Mouse (Mus musculus) erythroid progenitor cell, adult 5-6 weeks (primary cell): ENCODE results near the gene Bcl11a. TPM values are rescaled to one million over a fixed set of nuclear protein-coding genes. Genes with fewer than 3 reads are reported as not detected.

Source experiments
- ATAC-seq: replicated peaks from 2 replicates; pipeline ENCODE4 v1.8.0; 2016; ENCODE audit warnings: moderate number of reproducible peaks, mild to moderate bottlenecking, moderate TSS enrichment, inconsistent platforms; ENCODE audit not compliant: poor library complexity, low FRiP score, severe bottlenecking
- total RNA-seq, 2 experiments: library from RNA; stranded (forward) in 1 of 2; stranded (reverse) in 1 of 2; fragments of 150-400 nt in 1 of 2; fragments of 186-747, 209-891 nt in 1 of 2; gene quantifications; 2 replicates each; pipeline versions ENCODE4 v1.2.3 to v1.2.4; 2015 to 2017; ENCODE audit warnings: low replicate concordance in 2 of 2

The Bcl11a gene
- total RNA-seq (2015; ENCODE audit: low replicate concordance) (20.5 and 23.5 TPM in 2 replicates), total RNA-seq (2017; ENCODE audit: low replicate concordance) (7.4 and 12.9 TPM in 2 replicates)

DNA sequence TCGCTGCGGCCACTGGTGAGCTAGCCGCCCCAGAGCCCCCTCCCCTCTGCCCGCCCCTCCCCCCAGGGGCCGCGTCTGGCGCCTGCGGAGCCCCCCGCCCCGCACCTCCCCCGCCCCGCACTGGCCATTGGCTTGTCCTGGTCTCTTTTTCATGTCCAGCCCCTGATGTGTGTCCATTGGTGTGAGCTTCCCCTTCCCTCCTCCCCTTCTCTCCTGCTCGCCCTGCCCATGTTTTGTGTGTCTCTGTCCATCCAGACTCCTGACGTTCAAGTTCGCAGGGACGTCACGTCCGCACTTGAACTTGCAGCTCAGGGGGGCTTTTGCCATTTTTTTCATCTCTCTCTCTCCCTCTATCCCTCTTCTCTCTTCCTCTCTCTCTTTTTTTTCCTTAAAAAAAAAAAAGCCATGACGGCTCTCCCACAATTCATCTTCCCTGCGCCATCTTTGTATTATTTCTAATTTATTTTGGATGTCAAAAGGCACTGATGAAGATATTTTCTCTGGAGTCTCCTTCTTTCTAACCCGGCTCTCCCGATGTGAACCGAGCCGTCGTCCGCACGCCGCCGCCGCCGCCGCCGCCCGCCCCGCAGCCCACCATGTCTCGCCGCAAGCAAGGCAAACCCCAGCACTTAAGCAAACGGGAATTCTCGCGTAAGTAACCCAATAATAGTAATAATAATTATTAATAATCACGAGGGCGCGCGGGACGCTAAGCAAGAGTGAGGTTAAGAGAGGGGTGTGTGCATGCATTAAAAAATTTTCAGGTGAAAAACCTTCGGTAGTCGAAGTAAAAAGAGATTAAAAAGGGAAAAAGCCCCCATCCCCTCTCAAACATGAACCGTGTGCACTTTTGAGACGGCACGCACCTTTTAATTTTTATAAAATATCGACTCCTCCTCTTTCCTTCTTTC, at the start of gene Bcl11a:
Gene Bcl11a, plus strand, starts transcription at position 262 of the 911 bp plus-strand sequence.
- no peak for ATAC-seq

DNA sequence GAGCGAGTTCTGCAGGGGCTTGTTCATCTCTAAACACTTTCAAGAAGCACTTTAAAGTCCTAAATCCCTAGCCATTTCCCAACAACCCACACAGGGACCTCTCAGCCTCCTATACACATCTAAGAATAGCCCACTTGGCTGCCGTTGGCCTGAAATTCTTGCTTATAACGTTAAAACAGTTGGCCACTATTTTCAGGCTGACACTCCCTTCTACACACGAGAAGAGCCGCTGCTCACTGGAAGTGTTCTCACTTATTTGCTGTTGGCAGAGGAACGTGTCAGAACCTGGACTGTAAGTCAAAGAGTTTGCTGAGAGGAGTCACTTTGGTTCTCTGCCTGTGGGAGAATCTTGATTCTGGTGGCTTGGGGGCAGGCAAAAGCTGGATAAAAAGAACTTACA, 33.8 kb upstream of the Bcl11a start:
- ATAC-seq, result no peak

DNA sequence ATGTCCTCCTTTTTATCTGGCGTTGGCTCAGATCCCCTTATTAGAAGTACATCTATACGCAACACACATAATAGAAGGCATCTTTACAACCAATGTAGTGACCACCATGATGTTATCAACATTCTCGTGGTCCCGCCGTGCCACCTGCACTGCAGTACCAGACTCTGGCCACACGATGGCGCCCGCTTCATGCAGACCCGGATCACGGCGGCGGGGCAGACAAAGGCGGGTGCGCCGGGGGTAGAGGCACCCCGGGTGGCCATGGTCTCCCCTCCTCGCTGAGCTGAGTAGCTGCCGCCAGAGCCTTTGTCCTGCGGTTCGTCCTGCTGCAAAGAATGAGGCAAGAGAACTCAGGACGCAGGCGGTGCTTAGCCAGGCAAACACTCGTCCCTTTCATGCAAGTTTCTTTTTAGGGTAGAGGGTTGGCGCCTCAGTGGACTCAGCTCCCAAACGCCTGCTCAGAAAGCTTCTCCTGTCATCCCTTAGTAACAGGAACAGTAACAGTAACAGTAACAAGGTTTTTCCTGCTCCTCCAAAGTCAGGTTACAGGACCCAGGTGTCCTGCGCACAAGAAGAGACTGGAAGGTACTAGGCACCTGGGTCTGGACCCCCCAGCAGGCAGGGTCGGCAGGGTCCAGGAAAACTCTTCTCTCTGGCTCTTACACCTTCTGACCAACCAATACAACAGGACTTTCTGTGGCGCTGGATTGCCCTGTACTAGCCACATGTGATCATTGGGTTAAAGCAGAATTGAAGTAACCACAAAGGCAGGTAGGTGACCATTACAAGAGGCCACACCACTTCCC, 28.4 kb upstream of the Bcl11a start:
- ATAC-seq, result peak; percentile 69

DNA sequence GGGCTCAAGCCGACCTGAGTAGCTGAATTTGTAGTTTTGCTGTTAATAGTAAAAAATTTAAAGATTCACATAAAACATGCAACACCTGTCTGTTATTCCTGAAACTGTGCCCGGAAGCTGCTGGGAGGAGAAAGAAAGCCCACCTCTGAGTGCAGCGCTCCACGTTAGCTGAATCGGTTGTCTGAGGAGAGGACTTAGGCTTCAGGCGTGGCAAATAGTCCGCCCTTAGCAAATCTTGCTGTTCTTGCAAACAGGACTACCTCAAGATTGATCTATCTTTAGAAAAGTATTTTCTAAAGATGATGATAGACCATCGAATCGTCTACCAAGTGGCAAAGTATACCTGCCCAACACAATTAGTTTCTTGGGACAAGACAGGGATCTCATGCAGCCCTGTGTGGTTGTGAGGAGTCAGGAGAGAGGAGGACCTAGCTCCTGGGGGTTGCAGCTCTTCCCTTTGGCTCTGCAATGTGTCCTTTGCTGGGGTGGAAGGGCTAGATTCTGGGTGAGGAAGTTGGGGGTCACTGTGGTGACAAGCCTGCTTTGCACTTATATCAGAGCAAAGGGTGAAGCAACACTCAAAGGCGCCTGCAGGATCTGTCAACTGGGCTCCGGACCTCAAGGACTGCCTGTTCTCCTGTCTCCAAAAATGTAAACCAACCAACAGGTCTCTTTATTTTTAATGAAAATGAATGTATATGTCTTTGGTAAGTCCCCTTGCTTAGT, 27.7 kb upstream of the Bcl11a start:
- no peak for ATAC-seq

DNA sequence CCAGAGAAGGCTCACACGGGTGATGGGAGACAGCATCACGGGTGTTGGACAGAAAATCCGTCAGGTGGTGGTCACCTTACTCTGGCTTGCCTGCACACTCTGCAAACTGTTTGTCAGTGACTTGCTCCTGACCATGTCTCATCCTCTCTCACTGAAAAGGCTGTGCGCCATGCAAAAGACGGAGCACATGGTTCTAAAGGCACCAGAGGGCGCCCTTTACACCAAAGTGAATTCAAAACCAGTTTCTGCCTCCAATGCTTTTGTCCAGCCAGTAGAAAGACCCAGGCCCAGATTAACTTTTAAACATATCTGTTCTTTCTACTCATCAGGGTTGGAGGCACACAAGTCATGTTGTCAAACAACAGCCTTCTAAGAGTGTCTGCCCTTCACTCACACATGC, 25.0 kb upstream of the Bcl11a start:
- ATAC-seq, result no peak

DNA sequence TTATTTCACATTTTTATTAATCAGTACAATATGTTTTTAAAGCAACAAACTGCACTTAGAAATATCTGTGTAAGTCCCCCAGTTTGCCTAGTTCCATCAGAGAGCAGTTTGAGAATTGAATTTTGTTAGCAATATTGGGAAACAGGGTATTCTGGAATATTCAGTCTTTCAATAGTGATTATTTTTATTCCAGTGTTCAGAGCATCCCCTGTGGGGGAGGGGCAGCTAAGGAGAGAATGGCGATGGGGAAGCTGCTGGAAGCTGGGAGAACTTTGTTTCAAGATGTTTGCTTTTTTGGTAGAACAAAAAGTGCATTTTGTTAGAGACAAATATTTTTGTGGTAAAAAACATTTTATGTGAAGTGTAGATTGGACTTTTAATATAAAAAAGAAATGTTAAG, 18.7 kb upstream of the Bcl11a start:
- no peak for ATAC-seq

GRCm38 (mm10) chr11:24060428-24060827, 17.4 kb upstream of the Bcl11a start:
- ATAC-seq, result no peak

DNA sequence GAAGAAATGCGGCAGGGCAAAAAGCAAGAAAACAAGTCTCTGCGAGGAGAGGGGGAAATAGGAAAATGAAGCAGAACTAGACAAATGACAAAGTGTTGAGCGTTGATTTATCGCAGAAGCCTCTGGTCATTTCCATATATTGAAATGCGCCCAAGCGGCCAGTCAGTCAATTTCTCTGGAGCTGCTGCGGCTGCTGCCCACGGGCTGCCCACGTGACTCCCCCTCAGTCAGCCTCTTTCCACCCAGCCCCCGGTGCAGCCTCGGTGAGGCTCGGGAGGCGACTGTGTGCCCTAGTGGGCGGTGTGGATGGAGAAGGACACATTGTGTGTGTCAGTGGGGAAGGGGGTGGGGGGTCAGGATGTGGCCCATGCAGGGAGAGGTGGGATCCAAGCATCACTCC, 16.0 kb upstream of the Bcl11a start:
- ATAC-seq, result no peak

- no peak for ATAC-seq
Observed at GRCm38 (mm10) chr11:24062495-24063096, 15.3 kb upstream of the Bcl11a start.

DNA sequence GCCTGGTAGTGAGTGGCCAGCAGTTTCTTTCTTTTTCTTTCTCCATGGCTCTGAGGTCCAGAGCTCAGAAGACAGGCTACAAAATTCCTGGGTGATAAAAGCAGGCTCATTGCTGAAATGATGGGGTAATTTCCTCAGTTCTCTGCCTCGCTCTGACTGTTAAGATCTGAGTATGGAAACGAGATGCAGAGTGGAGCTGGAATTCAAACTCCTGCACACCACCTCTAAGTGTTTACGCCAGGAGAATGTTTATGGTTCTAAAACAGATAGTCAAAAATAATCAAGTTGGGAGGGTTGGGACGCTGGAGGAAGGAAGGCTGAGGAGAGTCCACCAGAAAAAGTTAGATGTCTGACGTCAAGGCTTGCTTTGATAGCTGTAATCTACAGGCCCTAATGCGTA, 13.6 kb upstream of the Bcl11a start:
- no peak for ATAC-seq

GRCm38 (mm10) chr11:24065313-24065712, 12.5 kb upstream of the Bcl11a start:
- ATAC-seq, result no peak

GRCm38 (mm10) chr11:24074021-24074591, 3.8 kb upstream of the Bcl11a start:
- ATAC-seq, result no peak

- ATAC-seq, result no peak
Observed at GRCm38 (mm10) chr11:24074634-24075104, 3.2 kb upstream of the Bcl11a start, which contains the start of gene A830031A19Rik. Gene A830031A19Rik (minus strand): TSS chr11:24075054.

GRCm38 (mm10) chr11:24075486-24076126, 2.2 kb upstream of the Bcl11a start:
- ATAC-seq, result no peak

GRCm38 (mm10) chr11:24076127-24076650, 1.7 kb upstream of the Bcl11a start:
- peak; percentile 61 for ATAC-seq

- peak; percentile 54 for ATAC-seq
Observed at GRCm38 (mm10) chr11:24076821-24077730, 780 bp upstream of the Bcl11a start.

- 0 out of 2 replicates have a peak, but pooled peaks have one; percentile 31 for ATAC-seq
Observed at GRCm38 (mm10) chr11:24078706-24079316, 955 bp downstream of the Bcl11a start.
